Mouse (Mus musculus) layer of hippocampus, adult 9-10 months (tissue): ENCODE results near the gene Cox15.

ENCODE experiments used
- DNase-seq: peaks from one replicate; pipeline ENCODE4 v3.0.0; 2022; ENCODE audit warnings: low spot score

Cox15 gene

GRCm38 (mm10) chr19:43752489-43753225 lies at the start of gene Cox15, which contains the start of gene Cutc:
Cox15 (minus strand) TSS chr19:43753000.
Cutc (plus strand) TSS chr19:43752996.
- DNase-seq: peak; percentile 91

- no peak for DNase-seq
Observed at GRCm38 (mm10) chr19:43801427-43802051, 48.7 kb upstream of the Cox15 start.

- DNase-seq: no peak
Observed at GRCm38 (mm10) chr19:43797216-43797615, 44.4 kb upstream of the Cox15 start.

GRCm38 (mm10) chr19:43795511-43795910 lies 42.7 kb upstream of the Cox15 start:
- no peak for DNase-seq

- DNase-seq: no peak
Observed at GRCm38 (mm10) chr19:43793951-43794350, 41.2 kb upstream of the Cox15 start.

GRCm38 (mm10) chr19:43792537-43792936 lies 39.7 kb upstream of the Cox15 start:
- no peak for DNase-seq

GRCm38 (mm10) chr19:43789817-43790216 lies 37.0 kb upstream of the Cox15 start:
- DNase-seq: no peak

GRCm38 (mm10) chr19:43786249-43787026 lies 33.6 kb upstream of the Cox15 start:
- no peak for DNase-seq

- DNase-seq: no peak
Observed at GRCm38 (mm10) chr19:43784761-43785160, 32.0 kb upstream of the Cox15 start.

- no peak for DNase-seq
Observed at GRCm38 (mm10) chr19:43781980-43782379, 29.2 kb upstream of the Cox15 start, which contains the start of gene Abcc2. Abcc2 (plus strand) TSS chr19:43782192.

- DNase-seq: no peak
Observed at GRCm38 (mm10) chr19:43780391-43780790, 27.6 kb upstream of the Cox15 start.

- DNase-seq: no peak
Observed at GRCm38 (mm10) chr19:43777308-43777707, 24.5 kb upstream of the Cox15 start.

GRCm38 (mm10) chr19:43776561-43776960 lies 23.8 kb upstream of the Cox15 start:
- DNase-seq: no peak

GRCm38 (mm10) chr19:43775433-43775832 lies 22.6 kb upstream of the Cox15 start:
- no peak for DNase-seq

GRCm38 (mm10) chr19:43772311-43772710 lies 19.5 kb upstream of the Cox15 start:
- DNase-seq: no peak

- no peak for DNase-seq
Observed at GRCm38 (mm10) chr19:43771499-43771969, 18.7 kb upstream of the Cox15 start.

- DNase-seq: no peak
Observed at GRCm38 (mm10) chr19:43770584-43770983, 17.8 kb upstream of the Cox15 start.

- DNase-seq: no peak
Observed at GRCm38 (mm10) chr19:43769366-43769960, 16.7 kb upstream of the Cox15 start.

- no peak for DNase-seq
Observed at GRCm38 (mm10) chr19:43767549-43768322, 14.9 kb upstream of the Cox15 start.

GRCm38 (mm10) chr19:43766451-43766850 lies 13.7 kb upstream of the Cox15 start:
- no peak for DNase-seq

- DNase-seq: no peak
Observed at GRCm38 (mm10) chr19:43762410-43762809, 9.6 kb upstream of the Cox15 start.
